Comparison of ENCODE assay signal across 8 mouse cellular contexts in genomic region chr7:84528796-84529533, GRCm38 (mm10). TPM values are rescaled to one million over a fixed set of nuclear protein-coding genes. Genes with fewer than 3 reads are reported as not detected.
DNase-seq lines count a peak whose midpoint lies in the region; ATAC-seq and TF ChIP-seq lines count a peak whose summit lies in the region.

Gm2115 (plus strand) TSS chr7:84528954.

- WGBS in embryonic facial prominence, embryonic 11.5 days, result 1% methylated on average over 52 of the region's 52 CpGs
- WGBS in hindbrain, embryonic 10.5 days, result 1% methylated on average over 52 of the region's 52 CpGs
- WGBS in thymus, adult 2 months, result 3% methylated on average over 52 of the region's 52 CpGs

- H3K27ac ChIP-seq in embryonic facial prominence, embryonic 11.5 days (replicated peaks; ENCODE audit: low read depth, low read length), result no peak within 1 kb of the TSS
- H3K27ac ChIP-seq in hindbrain, embryonic 10.5 days, result peak within 1 kb of the TSS; percentile 72
- no peak within 1 kb of the TSS for H3K27ac ChIP-seq in thymus, adult 2 months (ENCODE audit: control insufficient read depth, insufficient read depth, low read length)

- no peaks in the 10 kb centered on the region for H3K9me3 ChIP-seq in embryonic facial prominence, embryonic 11.5 days (replicated peaks; ENCODE audit: control insufficient read depth, low read length)
- H3K9me3 ChIP-seq in hindbrain, embryonic 10.5 days, result no peaks in the 10 kb centered on the region

- TF ChIP-seq POLR2A in thymus, adult 2 months (IDR thresholded peaks at IDR 0.05; ENCODE audit: control insufficient read depth, extremely low read depth, insufficient read depth, low read length, poor library complexity), result no peak

- no peaks in the 10 kb centered on the region for H3K36me3 ChIP-seq in embryonic facial prominence, embryonic 11.5 days (replicated peaks; ENCODE audit: control insufficient read depth, insufficient read depth, low read depth, low read length)
- no peaks in the 10 kb centered on the region for H3K36me3 ChIP-seq in hindbrain, embryonic 10.5 days
- H3K36me3 ChIP-seq in thymus, adult 2 months (ENCODE audit: control insufficient read depth, insufficient read depth, low read length), result no peaks in the 10 kb centered on the region

- H3K4me2 ChIP-seq in embryonic facial prominence, embryonic 11.5 days (ENCODE audit: low read depth, low read length), result peak within 1 kb of the TSS; percentile 91

- peak within 1 kb of the TSS; percentile 42 for H3K4me3 ChIP-seq in embryonic facial prominence, embryonic 11.5 days (ENCODE audit: low read depth, low read length)
- H3K4me3 ChIP-seq in hindbrain, embryonic 10.5 days, result peak within 1 kb of the TSS; percentile 64
- no peak within 1 kb of the TSS for H3K4me3 ChIP-seq in thymus, adult 2 months (ENCODE audit: control insufficient read depth, insufficient read depth, low read length)

- H3K27me3 ChIP-seq in embryonic facial prominence, embryonic 11.5 days (ENCODE audit: control insufficient read depth, insufficient read depth, low read length), result peaks cover 5% of the 10 kb centered on the region; the same call in 1 of the 2 replicates
- H3K27me3 ChIP-seq in hindbrain, embryonic 10.5 days (ENCODE audit: insufficient read depth, poor library complexity, severe bottlenecking), result peaks cover 33% of the 10 kb centered on the region
- peaks cover 4% of the 10 kb centered on the region; the same call in 1 of the 2 replicates for H3K27me3 ChIP-seq in thymus, adult 2 months (ENCODE audit: control insufficient read depth, insufficient read depth, low read length)

- DNase-seq in thymus, postnatal 4 days, result peak; percentile 7
- no peak for DNase-seq in thymus, postnatal 25 days
- DNase-seq in embryonic facial prominence, embryonic 11.5 days (ENCODE audit: low spot score), result peak; percentile 70
- peak; percentile 63 for DNase-seq in hindbrain, embryonic 10.5 days (ENCODE audit: low spot score)
- peak in 1 of 2 experiments; percentile 40 for DNase-seq in layer of hippocampus, postnatal 14 days (ENCODE audit: low spot score in 2 of 2)
- peak; percentile 70 for DNase-seq in lung, postnatal 14 days
- DNase-seq in right cerebral cortex, postnatal 25 days, result peak; percentile 53
- DNase-seq in thymus, adult 2 months, result no peak

- H3K4me1 ChIP-seq in embryonic facial prominence, embryonic 11.5 days (ENCODE audit: control insufficient read depth, insufficient read depth, low read length), result no peaks in the 10 kb centered on the region
- peaks cover 8% of the 10 kb centered on the region for H3K4me1 ChIP-seq in hindbrain, embryonic 10.5 days (replicated peaks)
- no peaks in the 10 kb centered on the region for H3K4me1 ChIP-seq in thymus, adult 2 months (replicated peaks; ENCODE audit: control insufficient read depth, insufficient read depth, low read length)

- peak within 1 kb of the TSS; percentile 62 for H3K9ac ChIP-seq in embryonic facial prominence, embryonic 11.5 days (replicated peaks; ENCODE audit: low read length)

- ATAC-seq in embryonic facial prominence, embryonic 11.5 days (replicated peaks; ENCODE audit: insufficient number of reproducible peaks, low FRiP score, low TSS enrichment, low read depth), result peak; percentile 84

- no peak for TF ChIP-seq CTCF in thymus, adult 2 months (IDR thresholded peaks at IDR 0.05; ENCODE audit: borderline replicate concordance, control insufficient read depth, extremely low read depth, insufficient read depth, low read length, poor library complexity)

RNA-seq across cellular contexts. Expression of gene Gm2115, which starts in this region (rescaled TPM):
- polyA plus RNA-seq in embryonic facial prominence, embryonic 11.5 days (2014; fragmentation: Nextera tagmentation; extraction: Ambion mirVana), result 0.04 and 0.18 TPM in 2 replicates
- 0.02 and 0.03 TPM in 2 replicates for polyA plus RNA-seq in hindbrain, embryonic 10.5 days (2016; fragmentation: Nextera tagmentation; extraction: Ambion mirVana)
- total RNA-seq in layer of hippocampus, postnatal 14 days (2021), result 10 to 100 TPM; 51.1 to 58.3 TPM
- 0.08 and 0.11 TPM in 2 replicates for polyA plus RNA-seq in thymus, adult 2 months (2012; rRNA removed)

Comparison
In these comparisons a context has a peak if more than half of its experiments do, and no peak if none do; other contexts are left out.
1. DNase-seq: peak in thymus, postnatal 4 days (single experiment), lung, postnatal 14 days (single experiment) and right cerebral cortex, postnatal 25 days (single experiment); none in thymus, postnatal 25 days (single experiment) and thymus, adult 2 months (single experiment).
2. Peak in DNase-seq, ATAC-seq, H3K4me3 ChIP-seq, H3K9ac ChIP-seq and H3K4me2 ChIP-seq in embryonic facial prominence, embryonic 11.5 days; RNA of the gene not detected or under 1 TPM.
3. Peak in DNase-seq, H3K4me3 ChIP-seq and H3K27ac ChIP-seq in hindbrain, embryonic 10.5 days; RNA of the gene not detected or under 1 TPM.